Mouse (Mus musculus) spleen, postnatal 4 days (tissue): ENCODE measurements around the gene Smim20.
A peak's percentile ranks its signal among the peaks of the same experiment; 100 is the strongest.

ENCODE experiments used
- DNase-seq, 2 experiments: peaks; one replicate each; pipeline ENCODE4 v3.0.0; 2022; ENCODE audit warnings: low spot score in 2 of 2

Gene Smim20

DNA sequence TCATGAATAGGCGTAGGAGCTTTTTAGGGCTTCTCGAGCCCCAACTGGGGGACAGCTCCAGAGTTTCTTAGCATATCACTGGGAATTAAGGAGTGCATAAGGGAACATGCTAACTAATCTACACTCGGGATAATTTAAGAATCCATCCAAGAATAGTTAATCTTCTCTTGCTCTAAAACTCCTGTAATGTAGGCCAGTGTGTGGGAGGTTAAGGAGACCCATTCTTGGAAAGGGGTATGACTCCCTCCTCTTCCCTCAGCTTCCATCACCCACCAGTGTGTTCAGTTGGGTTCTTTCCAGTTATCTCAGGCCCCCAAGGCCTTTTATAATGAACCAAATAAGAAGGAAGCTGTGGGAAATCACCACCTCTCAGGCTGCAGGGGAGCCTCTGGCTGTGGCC is 40.0 kb downstream of the Smim20 start:
- no peak for DNase-seq

DNA sequence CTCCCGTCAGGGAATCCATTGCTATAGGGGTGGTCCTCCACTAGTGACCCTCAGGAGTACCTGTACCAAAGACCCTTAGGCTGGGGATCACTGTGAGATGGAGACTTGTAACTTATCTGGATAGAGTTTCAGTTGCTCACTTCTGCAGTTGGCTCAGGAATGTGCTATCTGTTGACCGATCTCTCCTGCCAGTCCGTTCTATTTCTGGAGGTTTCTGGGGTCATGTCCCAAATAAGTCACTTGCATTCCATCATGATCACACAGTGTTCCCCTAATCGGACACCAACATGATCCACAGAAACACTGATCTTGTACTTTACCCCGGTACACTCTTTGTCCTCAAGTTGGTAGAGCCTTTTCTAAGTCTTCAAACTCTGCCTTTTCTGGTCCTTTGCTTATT is 40.6 kb downstream of the Smim20 start:
- no peak for DNase-seq

DNA sequence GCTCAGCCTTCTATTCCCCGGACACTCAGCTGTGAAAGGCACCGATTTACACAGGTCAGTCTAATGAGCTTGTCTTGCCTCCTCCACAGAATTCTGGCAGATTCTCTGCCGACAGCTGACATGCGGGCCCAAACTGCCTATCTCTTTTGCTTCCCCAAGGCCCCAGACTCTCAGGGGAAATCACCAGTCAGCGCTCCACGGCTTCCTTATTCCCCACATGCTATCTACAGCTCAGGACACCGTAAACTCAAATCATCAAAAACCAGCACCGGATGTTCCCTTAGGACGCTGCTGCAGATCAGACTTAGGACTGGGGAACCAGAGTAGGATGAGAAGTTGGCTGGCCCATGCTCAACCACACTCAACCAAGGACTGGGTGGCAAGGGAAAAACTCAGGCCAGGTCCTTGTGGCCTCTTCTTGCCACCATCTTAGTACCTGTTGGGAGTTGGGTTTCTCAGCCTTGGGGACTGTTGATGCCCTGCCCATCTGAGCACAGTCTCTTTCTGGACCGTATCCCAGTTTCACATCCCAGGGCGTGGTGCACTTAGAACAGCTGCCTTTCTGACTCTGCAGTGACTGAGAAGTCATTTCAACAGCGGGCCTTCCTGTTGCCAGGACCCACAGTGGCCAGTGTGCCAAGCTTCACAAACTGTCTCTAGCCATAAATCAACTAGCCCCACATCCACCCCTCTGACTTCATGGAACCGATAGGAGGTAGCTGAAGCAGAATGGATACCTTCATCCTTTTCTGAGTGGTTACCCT is 47.7 kb downstream of the Smim20 start:
- DNase-seq, result no peak

- no peak for DNase-seq
Observed at GRCm38 (mm10) chr5:53315829-53316228, 48.9 kb downstream of the Smim20 start.

DNA sequence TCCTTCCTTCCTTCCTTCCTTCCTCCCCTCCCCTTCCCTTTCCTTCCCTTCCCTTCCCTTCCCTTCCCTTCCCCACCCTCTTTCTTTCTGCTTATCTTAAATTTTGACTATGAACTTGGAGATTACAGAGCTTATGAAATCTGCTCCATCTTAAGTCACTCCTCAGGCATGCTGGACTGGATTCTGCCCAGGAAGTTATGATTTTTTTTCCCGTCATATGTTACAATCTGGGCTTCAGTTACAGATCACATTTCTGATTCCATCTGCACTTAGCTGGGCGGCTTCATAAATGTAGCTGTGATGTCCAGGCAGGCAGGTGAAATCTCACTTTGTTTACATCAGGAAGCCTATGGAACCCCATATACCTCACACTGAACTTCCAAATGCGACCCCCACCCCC is 50.5 kb downstream of the Smim20 start:
- no peak for DNase-seq

GRCm38 (mm10) chr5:53317885-53318466 is 51.1 kb downstream of the Smim20 start:
- DNase-seq, result no peak

DNA sequence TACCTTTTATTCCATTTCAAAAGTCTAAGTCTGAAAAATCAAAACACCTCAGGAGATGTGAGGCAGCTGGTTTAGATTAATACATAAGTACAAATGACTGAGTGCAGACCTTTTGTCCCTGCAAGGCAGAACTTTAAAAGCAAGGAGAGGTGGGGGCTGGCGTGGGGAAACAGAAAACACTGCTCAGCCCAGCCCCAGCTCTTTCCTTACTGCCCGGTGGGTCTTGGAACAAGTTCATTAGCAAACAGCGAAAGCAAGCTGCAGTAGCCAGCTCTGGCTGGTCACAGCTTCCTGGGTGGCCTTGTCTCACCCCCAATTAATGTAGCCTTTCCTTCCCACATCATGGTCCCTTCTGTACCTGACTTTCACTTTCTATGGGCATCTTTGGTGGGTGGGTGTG is 53.4 kb downstream of the Smim20 start:
- DNase-seq, result no peak

GRCm38 (mm10) chr5:53321901-53322300 is 55.0 kb downstream of the Smim20 start:
- no peak for DNase-seq

GRCm38 (mm10) chr5:53322471-53322870 is 55.6 kb downstream of the Smim20 start:
- no peak for DNase-seq

DNA sequence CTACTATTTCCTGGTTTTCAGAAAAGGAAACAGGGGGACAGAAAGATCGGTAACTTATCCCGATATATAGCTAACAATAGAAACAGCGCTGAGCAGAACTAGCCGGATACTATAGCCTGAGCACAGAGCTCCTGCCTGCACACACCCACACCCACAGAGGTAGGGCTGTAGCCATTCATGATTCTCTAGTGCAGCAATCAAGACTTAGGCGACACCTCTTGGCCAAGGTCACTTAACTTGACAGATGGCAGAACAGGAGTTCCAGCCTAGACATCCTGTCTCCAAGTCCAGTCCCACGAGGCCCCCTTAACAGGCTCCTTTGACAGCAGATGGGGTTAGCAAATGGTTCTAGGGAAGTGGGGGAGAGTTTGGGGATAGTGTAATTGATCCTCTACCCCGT is 56.2 kb downstream of the Smim20 start:
- no peak for DNase-seq

- DNase-seq, result no peak
Observed at GRCm38 (mm10) chr5:53324256-53324655, 57.4 kb downstream of the Smim20 start.

- no peak for DNase-seq
Observed at GRCm38 (mm10) chr5:53324791-53325190, 57.9 kb downstream of the Smim20 start.

DNA sequence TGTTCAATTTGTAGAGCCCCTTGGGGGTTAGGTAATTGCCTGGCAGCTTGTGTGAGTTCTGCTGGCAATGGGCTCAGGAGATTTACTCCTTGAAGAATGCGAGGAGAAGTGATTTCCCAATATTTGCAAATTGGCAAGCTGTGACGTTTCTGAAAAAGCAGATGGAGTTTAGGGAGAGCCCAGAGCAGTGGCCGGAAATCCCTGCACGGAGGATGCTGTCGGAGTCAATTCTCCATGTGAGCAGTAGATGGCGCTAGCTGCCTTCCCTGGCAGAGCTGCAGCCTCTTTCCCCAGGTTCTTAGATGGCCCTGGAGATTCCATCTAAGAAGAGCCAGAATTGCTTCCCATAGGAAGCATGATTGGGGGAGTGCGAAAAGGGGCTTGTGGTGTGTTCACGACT is 59.1 kb downstream of the Smim20 start:
- peak; percentile 36 to 67 for DNase-seq

GRCm38 (mm10) chr5:53326491-53326890 is 59.6 kb downstream of the Smim20 start:
- DNase-seq, result no peak
